Mouse (Mus musculus) spleen, adult 2 months (tissue): ENCODE data around the gene Fhl2.

Source experiments
- CTCF ChIP-seq: fragments of 200-500 bp; IDR thresholded peaks from 2 replicates; pipeline ENCODE4 v1.5.1; 2011; ENCODE audit warnings: mild to moderate bottlenecking, inconsistent platforms; ENCODE audit not compliant: insufficient read depth, insufficient read length, insufficient replicate concordance; ENCODE audit errors: extremely low read depth
- POLR2A ChIP-seq: fragments of 200-500 bp; IDR thresholded peaks from 2 replicates; pipeline ENCODE4 v1.6.1; 2011; ENCODE audit warnings: low read depth, low read length, inconsistent platforms

- no peak for TF ChIP-seq POLR2A
- TF ChIP-seq CTCF = no peak
Measured at GRCm38 (mm10) chr1:43163467-43164418, 33.0 kb downstream of the Fhl2 start.
